Comparison of ENCODE assay signal across 15 mouse cellular contexts in genomic region chrX:109127551-109128088, GRCm38 (mm10). TPM values are rescaled to one million over a fixed set of nuclear protein-coding genes. Genes with fewer than 3 reads are reported as not detected.
DNase-seq lines count a peak whose midpoint lies in the region; ATAC-seq and TF ChIP-seq lines count a peak whose summit lies in the region.
"Had no signal": no experiment of that assay in that cellular context is flagged by ENCODE, and none has a peak within 500 bp of the region (broad histone marks: within the 10 kb centered on the region; RNA-seq: fewer than 3 reads in every experiment).

No protein-coding gene starts in this region.

- DNase-seq in MEL (ENCODE audit: low read depth, low spot score) = peak; percentile 91
- DNase-seq in lung, postnatal 0 days (ENCODE audit: low spot score) = peak; percentile 79
- no peak for DNase-seq in natural killer cell, adult 2 months (ENCODE audit: low spot score in 2 of 2)
- no peak for DNase-seq in right cerebral cortex, postnatal 36 days (ENCODE audit: low spot score in 2 of 2)
- DNase-seq: cerebellum, adult 2 months; kidney, postnatal 10 days; layer of hippocampus, postnatal 36 days; right cerebral cortex, adult 18-20 months; thymus, postnatal 25 days had no signal

- no peak overlapping the region for H3K4me3 ChIP-seq in heart, embryonic 16.5 days (ENCODE audit: low read length)
- no peak overlapping the region for H3K4me3 ChIP-seq in heart, embryonic 12.5 days
- H3K4me3 ChIP-seq in MEL (ENCODE audit: control insufficient read depth in 1 of 2, insufficient read depth in 1 of 2, low read depth in 2 of 2, low read length in 2 of 2) = peak overlapping the region; percentile 17 to 64; a peak in 3 of 4 replicates
- no peak overlapping the region for H3K4me3 ChIP-seq in lung, postnatal 0 days (ENCODE audit: low read depth, low read length)
- H3K4me3 ChIP-seq: limb, embryonic 15.5 days had no signal

- no peaks in the 10 kb centered on the region for H3K4me1 ChIP-seq in heart, embryonic 16.5 days (ENCODE audit: control insufficient read depth, insufficient read depth, low read length)
- no peaks in the 10 kb centered on the region for H3K4me1 ChIP-seq in heart, embryonic 12.5 days (replicated peaks)
- peaks cover 9 to 22% of the 10 kb centered on the region in 2 experiments for H3K4me1 ChIP-seq in MEL (ENCODE audit: control insufficient read depth in 1 of 2, insufficient read depth in 2 of 2, low read length in 2 of 2)
- no peaks in the 10 kb centered on the region for H3K4me1 ChIP-seq in lung, postnatal 0 days (ENCODE audit: insufficient read depth, low read depth, low read length)
- H3K4me1 ChIP-seq: limb, embryonic 15.5 days had no signal

- no peaks in the 10 kb centered on the region for H3K27me3 ChIP-seq in heart, embryonic 16.5 days (ENCODE audit: control insufficient read depth, insufficient read depth, low read length)
- no peaks in the 10 kb centered on the region for H3K27me3 ChIP-seq in heart, embryonic 12.5 days (replicated peaks)
- H3K27me3 ChIP-seq in MEL (ENCODE audit: control insufficient read depth in 1 of 2, insufficient read depth in 2 of 2, low read length in 2 of 2) = no peaks in the 10 kb centered on the region
- H3K27me3 ChIP-seq in lung, postnatal 0 days (replicated peaks; ENCODE audit: insufficient read depth, low read length) = no peaks in the 10 kb centered on the region
- H3K27me3 ChIP-seq: limb, embryonic 15.5 days had no signal

- no peak for TF ChIP-seq RAD21 in MEL (IDR thresholded peaks at IDR 0.05; ENCODE audit: low read depth, low read length)

- ATAC-seq in heart, embryonic 16.5 days (replicated peaks; ENCODE audit: extremely low read depth, insufficient read depth, low FRiP score) = no peak
- ATAC-seq in heart, embryonic 12.5 days (ENCODE audit: insufficient number of reproducible peaks, low FRiP score) = no peak
- 0 out of 2 replicates have a peak, but pooled peaks have one; percentile 36 for ATAC-seq in common myeloid progenitor, adult 5-6 weeks (replicated peaks; ENCODE audit: low read depth, poor library complexity, severe bottlenecking)
- peak; percentile 69 for ATAC-seq in lung, postnatal 0 days
- ATAC-seq: hindbrain, embryonic 16.5 days; midbrain, embryonic 16.5 days had no signal

- 30% methylated on average over 7 of the region's 7 CpGs for whole genome bisulfite sequencing in heart, embryonic 16.5 days
- WGBS in heart, embryonic 12.5 days = 37% methylated on average over 7 of the region's 7 CpGs
- WGBS in lung, postnatal 0 days = 18% methylated on average over 7 of the region's 7 CpGs

- H3K79me2 ChIP-seq in MEL (ENCODE audit: control insufficient read depth, insufficient read depth, low read length, poor library complexity) = peaks cover 12% of the 10 kb centered on the region

- H3K9me3 ChIP-seq in heart, embryonic 16.5 days (replicated peaks; ENCODE audit: control insufficient read depth, low read length) = no peaks in the 10 kb centered on the region
- H3K9me3 ChIP-seq in heart, embryonic 12.5 days (replicated peaks) = no peaks in the 10 kb centered on the region
- no peaks in the 10 kb centered on the region for H3K9me3 ChIP-seq in MEL (replicated peaks; ENCODE audit: insufficient read depth, low read length)
- H3K9me3 ChIP-seq in lung, postnatal 0 days (ENCODE audit: low read length) = no peaks in the 10 kb centered on the region
- H3K9me3 ChIP-seq: limb, embryonic 15.5 days had no signal

- H3K9ac ChIP-seq in heart, embryonic 16.5 days (ENCODE audit: low read length) = no peak overlapping the region
- H3K9ac ChIP-seq in heart, embryonic 12.5 days = no peak overlapping the region
- H3K9ac ChIP-seq in MEL (ENCODE audit: control insufficient read depth, low read depth, low read length, poor library complexity, severe bottlenecking) = peak overlapping the region; percentile 43
- H3K9ac ChIP-seq in lung, postnatal 0 days (replicated peaks; ENCODE audit: low read depth) = no peak overlapping the region
- H3K9ac ChIP-seq: limb, embryonic 15.5 days had no signal

- peak; percentile 82 to 86 for TF ChIP-seq EP300 in MEL (IDR thresholded peaks at IDR 0.05; ENCODE audit: low read depth in 1 of 2, low read length in 2 of 2)
- peak; percentile 76 for TF ChIP-seq EP300 in lung, postnatal 0 days (IDR thresholded peaks at IDR 0.05)

- no peaks in the 10 kb centered on the region for H3K36me3 ChIP-seq in heart, embryonic 16.5 days (ENCODE audit: control insufficient read depth, insufficient read depth)
- no peaks in the 10 kb centered on the region for H3K36me3 ChIP-seq in heart, embryonic 12.5 days
- H3K36me3 ChIP-seq in MEL (ENCODE audit: control insufficient read depth in 1 of 2, insufficient read depth in 2 of 2, low read length in 2 of 2) = peaks cover 0 to 29% of the 10 kb centered on the region in 2 experiments; a peak in 2 of 4 replicates
- no peaks in the 10 kb centered on the region for H3K36me3 ChIP-seq in lung, postnatal 0 days (ENCODE audit: insufficient read depth, low read length)
- H3K36me3 ChIP-seq: limb, embryonic 15.5 days had no signal

- TF ChIP-seq POLR2A in MEL (IDR thresholded peaks at IDR 0.05; ENCODE audit: control insufficient read depth in 1 of 2, insufficient read depth in 1 of 2, low read depth in 1 of 2, low read length in 2 of 2, poor library complexity in 1 of 2) = no peak

- TF ChIP-seq CTCF in MEL (IDR thresholded peaks at IDR 0.05 in 2 of 3, conservative IDR thresholded peaks at IDR 0.05 in 1 of 3; ENCODE audit: control insufficient read depth in 1 of 3, insufficient read depth in 1 of 3, low read depth in 2 of 3, low read length in 3 of 3, poor library complexity in 1 of 3, severe bottlenecking in 1 of 3) = no peak
- TF ChIP-seq CTCF in lung, postnatal 0 days (IDR thresholded peaks at IDR 0.05) = no peak

- H3K27ac ChIP-seq in heart, embryonic 16.5 days (ENCODE audit: low read length) = peak overlapping the region; percentile 42; the same call in 1 of the 2 replicates
- H3K27ac ChIP-seq in heart, embryonic 12.5 days (ENCODE audit: poor library complexity, severe bottlenecking) = no peak overlapping the region
- peak overlapping the region; percentile 86 for H3K27ac ChIP-seq in MEL (ENCODE audit: control insufficient read depth, low read depth, low read length)
- peak overlapping the region; percentile 51 for H3K27ac ChIP-seq in lung, postnatal 0 days (ENCODE audit: low read length)
- H3K27ac ChIP-seq: limb, embryonic 15.5 days had no signal

- H3K4me2 ChIP-seq in heart, embryonic 16.5 days (ENCODE audit: low read depth, low read length) = no peak overlapping the region
- no peak overlapping the region for H3K4me2 ChIP-seq in heart, embryonic 12.5 days
- peak overlapping the region; percentile 19; the same call in 1 of the 2 replicates for H3K4me2 ChIP-seq in lung, postnatal 0 days (replicated peaks; ENCODE audit: low read depth, low read length)
- H3K4me2 ChIP-seq: limb, embryonic 15.5 days had no signal

TF ChIP-seq in MEL, 35 proteins besides CTCF, POLR2A, EP300 and RAD21 (continues in another document):
- peak; percentile 78 for TF ChIP-seq GATA1 (IDR thresholded peaks at IDR 0.05; ENCODE audit: low read depth, low read length)
- TF ChIP-seq TCF12 (IDR thresholded peaks at IDR 0.05; ENCODE audit: low read depth, low read length) = peak; percentile 80
- TF ChIP-seq POLR2AphosphoS2 (IDR thresholded peaks at IDR 0.05; ENCODE audit: low read length) = no peak
- TF ChIP-seq HCFC1 (IDR thresholded peaks at IDR 0.05; ENCODE audit: low read depth, low read length) = no peak
- 0 out of 2 replicates have a peak, but pooled peaks have one; percentile 26 for TF ChIP-seq BHLHE40 (IDR thresholded peaks at IDR 0.05; ENCODE audit: borderline replicate concordance, low read depth, low read length)
- TF ChIP-seq ETS1 (IDR thresholded peaks at IDR 0.05; ENCODE audit: low read depth, low read length) = peak; percentile 74
- TF ChIP-seq ZMIZ1 (IDR thresholded peaks at IDR 0.05; ENCODE audit: low read depth, low read length) = no peak
- peak; percentile 70 for TF ChIP-seq SIN3A (IDR thresholded peaks at IDR 0.05; ENCODE audit: low read length)
- 0 out of 2 replicates have a peak, but pooled peaks have one; percentile 27 for TF ChIP-seq MAX (IDR thresholded peaks at IDR 0.05; ENCODE audit: low read length)
- no peak for TF ChIP-seq ZKSCAN1 (IDR thresholded peaks at IDR 0.05; ENCODE audit: low read depth, low read length)
- TF ChIP-seq ZC3H11A (IDR thresholded peaks at IDR 0.05; ENCODE audit: low read depth, low read length) = no peak
- 0 out of 2 replicates have a peak, but pooled peaks have one; percentile 61 for TF ChIP-seq CHD1 (IDR thresholded peaks at IDR 0.05; ENCODE audit: low read depth, low read length)
- TF ChIP-seq NELFE (IDR thresholded peaks at IDR 0.05; ENCODE audit: low read depth, low read length) = no peak
- no peak for TF ChIP-seq NRF1 (IDR thresholded peaks at IDR 0.05; ENCODE audit: insufficient read depth, low read depth, low read length, poor library complexity, severe bottlenecking)
- no peak for TF ChIP-seq E2F4 (IDR thresholded peaks at IDR 0.05; ENCODE audit: borderline replicate concordance, low read depth, low read length)
- TF ChIP-seq ELF1 (IDR thresholded peaks at IDR 0.05; ENCODE audit: low read depth, low read length) = no peak
- TF ChIP-seq TAL1 (IDR thresholded peaks at IDR 0.05; ENCODE audit: low read length) = peak; percentile 48
- TF ChIP-seq ZNF384 (IDR thresholded peaks at IDR 0.05; ENCODE audit: low read depth, low read length) = no peak
- TF ChIP-seq USF1 (IDR thresholded peaks at IDR 0.05; ENCODE audit: low read depth, low read length) = no peak
- TF ChIP-seq MEF2A (IDR thresholded peaks at IDR 0.05; ENCODE audit: extremely low read depth, insufficient replicate concordance, low read depth, low read length, poor library complexity, severe bottlenecking) = no peak
- peak; percentile 86 for TF ChIP-seq MYB (IDR thresholded peaks at IDR 0.05; ENCODE audit: low read depth, low read length)
- no peak for TF ChIP-seq UBTF (IDR thresholded peaks at IDR 0.05; ENCODE audit: borderline replicate concordance, insufficient read depth, low read depth, low read length)
- no peak for TF ChIP-seq SMC3 (IDR thresholded peaks at IDR 0.05; ENCODE audit: low read depth, low read length)
- TF ChIP-seq KAT2A (conservative IDR thresholded peaks at IDR 0.05; ENCODE audit: low read depth, low read length) = no peak
- TF ChIP-seq TBP (IDR thresholded peaks at IDR 0.05; ENCODE audit: low read depth, low read length) = peak; percentile 79

RNA-seq across cellular contexts. Expression of gene Sh3bgrl, which starts 32.5 kb away (rescaled TPM):
- 75.2 and 78.3 TPM in 2 replicates for polyA plus RNA-seq in heart, embryonic 16.5 days (2015; fragmentation: Nextera tagmentation; extraction: Ambion mirVana)
- polyA plus RNA-seq in heart, embryonic 12.5 days (2016; fragmentation: Nextera tagmentation; extraction: Ambion mirVana) = 92.0 and 92.5 TPM in 2 replicates
- 79.7 and 83.6 TPM in 2 replicates for total RNA-seq in MEL (2012; rRNA removed)
- 100 to 1,000 TPM in 1 of 2 experiments, 10 to 100 TPM in 1; 50.5 to 126 TPM for polyA plus RNA-seq in MEL (2012; ENCODE audit: insufficient read depth in 1 of 2, insufficient read length in 2 of 2, low read depth in 1 of 2, low replicate concordance in 2 of 2, missing spikeins in 1 of 2)
- total RNA-seq in common myeloid progenitor, adult 5-6 weeks (2017) = 133 and 151 TPM in 2 replicates
- polyA plus RNA-seq in lung, postnatal 0 days (2015; fragmentation: Nextera tagmentation; extraction: Ambion mirVana) = 127 and 170 TPM in 2 replicates

Comparison
In these comparisons a context has a peak if more than half of its experiments do, and no peak if none do; other contexts are left out.
1. ATAC-seq: peak in common myeloid progenitor, adult 5-6 weeks (single experiment) and lung, postnatal 0 days (single experiment); none in heart, embryonic 16.5 days (single experiment) and heart, embryonic 12.5 days (single experiment).
2. H3K4me3 ChIP-seq: peak in MEL (2 of 2); none in heart, embryonic 16.5 days (single experiment), heart, embryonic 12.5 days (single experiment) and lung, postnatal 0 days (single experiment).
3. DNase-seq: peak in MEL (single experiment) and lung, postnatal 0 days (single experiment); none in natural killer cell, adult 2 months (0 of 2) and right cerebral cortex, postnatal 36 days (0 of 2).